Mouse (Mus musculus) lung, adult 2 months (tissue): ENCODE results near the gene Ildr1.

ENCODE experiments used
- CTCF ChIP-seq: fragments of 200-500 bp; IDR thresholded peaks from 2 replicates; pipeline ENCODE4 v1.5.1; 2011; ENCODE audit warnings: mild to moderate bottlenecking, low read length, control low read depth; ENCODE audit not compliant: insufficient read depth
- POLR2A ChIP-seq: fragments of 200-500 bp; IDR thresholded peaks from 2 replicates; pipeline ENCODE4 v1.6.1; 2011; ENCODE audit warnings: low read depth, mild to moderate bottlenecking, control low read depth, low read length, borderline replicate concordance; ENCODE audit errors: extremely low read depth

- TF ChIP-seq POLR2A, result no peak
- no peak for TF ChIP-seq CTCF
Observed at GRCm38 (mm10) chr16:36700484-36700883, 6.7 kb downstream of the Ildr1 start.
